Mouse (Mus musculus) CH12.LX (cell line): ENCODE measurements at regions not wholly inside any gene's neighbourhood (a gene's known extent, or its start where the extent isn't known, plus 50 kb on each side); places are given as distances from the start of the nearest gene placed in this dataset.

Experiments
- BHLHE40 ChIP-seq: IDR thresholded peaks from 2 replicates; pipeline ENCODE4 v1.6.1; 2011; ENCODE audit warnings: mild to moderate bottlenecking, low read depth, low read length, improper control_type of control experiment
- CHD2 ChIP-seq: IDR thresholded peaks from 2 replicates; pipeline ENCODE4 v1.6.1; 2011; ENCODE audit warnings: low read length, improper control_type of control experiment
- CTCF ChIP-seq, 2 experiments: IDR thresholded peaks in 1 of 2; conservative IDR thresholded peaks in 1 of 2; 2 replicates each; pipeline ENCODE4 v1.5.1; 2011 to 2012; ENCODE audit warnings: low read depth in 2 of 2, low read length in 2 of 2, improper control_type of control experiment in 1 of 2, inconsistent platforms in 1 of 2, mild to moderate bottlenecking in 1 of 2, moderate library complexity in 1 of 2
- EP300 ChIP-seq: IDR thresholded peaks from 2 replicates; pipeline ENCODE4 v1.6.1; 2011; ENCODE audit warnings: low read length, improper control_type of control experiment
- JUND ChIP-seq: conservative IDR thresholded peaks from 2 replicates; pipeline ENCODE4 v1.6.1; 2011; ENCODE audit warnings: low read depth, low read length, improper control_type of control experiment
- MAX ChIP-seq: IDR thresholded peaks from 2 replicates; pipeline ENCODE4 v1.6.1; 2011; ENCODE audit warnings: low read length, improper control_type of control experiment
- MYC ChIP-seq: IDR thresholded peaks from 2 replicates; pipeline ENCODE4 v1.6.1; 2011; ENCODE audit warnings: low read depth, mild to moderate bottlenecking, improper control_type of control experiment, low read length
- POLR2A ChIP-seq: IDR thresholded peaks from 2 replicates; pipeline ENCODE4 v1.6.1; 2011; ENCODE audit warnings: low read depth, mild to moderate bottlenecking, improper control_type of control experiment, low read length
- POLR2AphosphoS2 ChIP-seq: IDR thresholded peaks from 2 replicates; pipeline ENCODE4 v1.6.1; 2011; ENCODE audit warnings: low read depth, low read length, improper control_type of control experiment
- SMC3 ChIP-seq: IDR thresholded peaks from 2 replicates; pipeline ENCODE4 v1.6.1; 2011; ENCODE audit warnings: low read depth, low read length, improper control_type of control experiment
- TBP ChIP-seq: conservative IDR thresholded peaks from 2 replicates; pipeline ENCODE4 v1.6.1; 2011; ENCODE audit warnings: low read depth, low read length, improper control_type of control experiment
- UBTF ChIP-seq: IDR thresholded peaks from 2 replicates; pipeline ENCODE4 v1.6.1; 2012; ENCODE audit warnings: low read depth, mild to moderate bottlenecking, inconsistent platforms, low read length, improper control_type of control experiment, moderate library complexity
- USF2 ChIP-seq: conservative IDR thresholded peaks from 2 replicates; pipeline ENCODE4 v1.6.1; 2011; ENCODE audit warnings: low read depth, low read length, improper control_type of control experiment
- ZNF384 ChIP-seq: IDR thresholded peaks from 2 replicates; pipeline ENCODE4 v1.6.1; 2012; ENCODE audit warnings: low read depth, low read length, improper control_type of control experiment, inconsistent platforms

DNA sequence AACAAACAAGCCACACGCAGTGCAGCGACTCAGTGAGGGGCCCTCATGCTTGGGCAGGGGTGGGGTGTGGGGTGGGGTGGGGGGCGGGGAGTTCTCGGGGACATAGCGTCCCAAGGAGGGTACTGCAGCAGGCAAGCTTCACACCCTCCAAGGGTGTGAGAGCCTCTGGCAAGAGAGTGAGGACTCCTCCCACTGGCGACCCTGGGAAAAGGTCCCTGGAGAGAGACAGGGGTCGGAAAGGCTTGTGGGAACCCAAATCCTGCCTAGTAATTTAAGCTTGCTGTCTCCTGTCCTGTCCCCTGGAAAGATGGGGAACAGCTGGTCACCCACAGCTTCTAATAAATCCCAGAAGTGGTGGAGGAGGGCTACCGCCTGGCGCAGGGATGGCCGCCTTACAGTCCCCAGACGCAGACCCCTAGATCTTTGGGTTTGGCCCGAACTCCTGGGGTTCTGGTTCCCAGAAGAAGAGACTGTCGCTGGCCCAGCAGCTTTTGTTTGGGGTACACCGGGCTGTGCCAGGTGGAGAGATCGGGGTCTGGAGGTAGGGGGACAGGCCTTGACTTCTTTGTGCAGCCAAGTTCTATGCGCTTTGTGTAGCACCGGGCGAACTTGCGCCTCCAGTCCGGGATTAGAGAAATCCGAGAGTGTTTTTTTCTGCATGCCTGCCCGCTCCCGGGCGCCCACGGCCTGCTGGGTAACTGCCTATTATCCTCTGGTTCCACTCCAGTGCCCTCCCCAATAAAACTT lies 56.1 kb downstream of the Uncx start:
- TF ChIP-seq CTCF (conservative IDR thresholded peaks at IDR 0.05 in 1 of 2, IDR thresholded peaks at IDR 0.05 in 1 of 2; ENCODE audit: low read depth in 2 of 2, low read length in 2 of 2) (no peak), UBTF (no peak), POLR2A (no peak), ZNF384 (no peak), USF2 (no peak), EP300 (no peak), BHLHE40 (no peak), CHD2 (no peak), MYC (no peak), TBP (no peak), POLR2AphosphoS2 (no peak), MAX (no peak), JUND (no peak), SMC3 (no peak)
